Mouse (Mus musculus) heart, postnatal 4 days (tissue): Measurements from ENCODE around the gene Rbfox1. TPM values are rescaled to one million over a fixed set of nuclear protein-coding genes. Genes with fewer than 3 reads are reported as not detected.

Experiments
- DNase-seq: peaks from one replicate; pipeline ENCODE4 v3.0.0; 2021
- total RNA-seq, 2 experiments: library from RNA; stranded (reverse); gene quantifications; 2 replicates each; pipeline ENCODE4 v1.2.3; 2021

The Rbfox1 gene
- total RNA-seq, 2 experiments from 2014 or later = 22.3 to 24.5 TPM

- no peak for DNase-seq
Observed at GRCm38 (mm10) chr16:7263261-7263660, 1378.1 kb downstream of the Rbfox1 start.

GRCm38 (mm10) chr16:7265715-7266114 is 1380.6 kb downstream of the Rbfox1 start:
- no peak for DNase-seq

- no peak for DNase-seq
Observed at GRCm38 (mm10) chr16:7275501-7275900, 1390.3 kb downstream of the Rbfox1 start.

DNA sequence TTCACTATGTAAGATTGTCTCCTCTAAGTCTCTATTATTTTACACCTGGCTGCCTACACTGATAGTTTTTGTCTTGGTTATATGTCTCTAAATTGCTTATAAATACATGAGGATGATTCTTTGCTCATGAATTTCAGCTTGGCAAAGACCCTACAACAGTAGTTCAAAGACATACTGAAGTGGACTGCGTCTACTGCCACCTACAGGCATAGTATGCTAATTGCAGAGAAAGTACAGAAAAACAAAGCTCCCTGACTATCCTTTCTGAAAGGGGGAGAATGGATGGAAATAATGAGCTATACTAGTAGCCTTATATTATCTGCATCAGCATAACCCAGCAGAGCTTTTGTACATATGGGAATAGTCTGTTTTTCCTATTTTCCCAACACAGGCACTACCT is 1390.7 kb downstream of the Rbfox1 start:
- no peak for DNase-seq

DNA sequence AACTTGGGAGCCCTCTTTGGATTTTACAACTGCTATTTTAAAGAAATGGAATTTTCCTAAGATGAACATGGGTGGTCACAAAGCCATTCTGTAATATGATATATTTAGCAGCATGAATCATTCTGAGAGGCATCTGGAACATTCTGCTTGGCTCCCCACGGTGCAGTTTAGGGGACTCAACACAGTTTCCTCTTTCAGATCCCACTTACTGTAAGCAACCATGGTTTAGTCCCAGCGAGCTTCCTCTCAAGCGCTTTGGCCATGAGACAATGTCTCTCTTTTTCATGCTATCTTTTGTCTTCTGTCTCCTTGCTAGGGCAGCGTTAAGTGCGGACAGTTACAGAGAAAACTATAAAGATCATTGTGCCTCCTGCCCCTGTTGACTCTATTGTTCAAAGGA is 1394.4 kb downstream of the Rbfox1 start:
- DNase-seq = peak; percentile 49

DNA sequence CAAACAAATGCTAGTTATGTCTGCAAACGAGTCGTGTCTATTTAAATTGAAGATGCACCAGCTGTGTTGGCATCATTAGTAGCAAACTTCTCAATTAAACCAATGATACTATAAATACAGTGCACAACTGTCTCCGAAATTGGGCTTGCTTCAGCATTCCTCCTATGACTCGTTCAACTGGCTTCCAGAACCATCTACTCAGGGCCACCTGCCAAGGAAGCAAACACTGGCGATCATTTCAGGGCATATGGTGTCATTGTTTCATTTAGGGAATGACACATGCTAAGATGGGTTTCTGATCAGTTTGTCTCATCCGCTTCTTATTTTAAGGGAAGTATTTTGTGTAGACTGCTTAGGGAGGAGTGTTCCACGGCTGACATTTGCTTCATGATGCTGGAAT is 1397.1 kb downstream of the Rbfox1 start:
- peak; percentile 57 for DNase-seq

DNA sequence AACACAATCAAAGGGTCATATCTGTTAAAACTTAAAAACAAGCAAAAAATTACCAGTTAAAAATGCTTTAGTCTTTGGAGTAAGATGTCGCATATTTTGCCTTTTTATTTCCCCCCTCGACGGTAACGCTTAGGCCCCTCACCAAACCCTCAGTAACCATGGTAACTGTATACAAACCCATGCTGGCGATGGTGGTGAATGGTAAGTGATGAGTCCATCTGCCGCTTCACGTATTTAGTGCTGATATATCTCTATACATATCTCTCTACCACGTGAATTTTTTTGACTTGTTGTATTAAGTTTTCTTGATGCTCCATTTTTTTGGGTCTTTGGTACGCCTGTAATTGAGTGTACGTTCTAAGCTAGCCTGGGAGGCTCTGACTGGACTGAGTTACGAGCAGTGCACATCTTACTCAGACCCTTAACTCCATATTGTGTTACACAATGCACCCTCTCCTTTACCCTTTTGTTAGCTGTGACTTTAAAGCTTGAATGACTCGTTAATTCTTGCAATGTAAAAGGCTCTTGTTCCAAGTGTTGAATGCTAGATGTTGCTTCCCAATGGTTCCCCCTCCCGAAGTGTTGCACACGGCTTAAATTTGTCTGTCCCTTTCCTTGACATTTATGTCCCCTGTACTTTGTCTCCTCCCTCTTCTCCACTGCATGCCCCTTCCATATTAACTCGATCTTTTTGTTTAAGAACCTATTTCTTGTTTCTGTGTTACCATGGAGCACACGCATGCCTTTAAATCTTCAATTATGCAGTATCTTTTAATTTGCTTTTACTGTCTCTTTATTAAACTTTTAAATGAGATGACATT is 1408.0 kb downstream of the Rbfox1 start:
- no peak for DNase-seq

DNA sequence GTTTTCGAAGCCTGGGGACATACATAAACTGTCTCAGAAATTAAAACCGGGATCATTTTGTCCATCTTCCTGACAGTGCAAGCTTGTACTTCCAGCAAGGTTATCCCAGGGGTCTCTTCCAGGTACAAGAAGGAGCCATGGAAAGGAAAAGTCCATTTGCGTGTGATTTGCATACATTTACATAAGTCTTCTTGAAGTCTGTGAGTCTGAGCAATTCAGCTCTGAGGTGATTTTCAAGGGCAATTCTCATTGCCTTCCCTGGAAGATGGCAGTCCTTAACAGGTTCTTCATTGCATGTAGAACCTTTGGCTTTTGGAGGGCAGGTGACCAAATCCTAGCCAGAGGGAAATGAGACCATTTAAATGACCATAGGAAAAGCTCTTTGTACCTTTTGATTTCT is 1417.3 kb downstream of the Rbfox1 start:
- no peak for DNase-seq

DNA sequence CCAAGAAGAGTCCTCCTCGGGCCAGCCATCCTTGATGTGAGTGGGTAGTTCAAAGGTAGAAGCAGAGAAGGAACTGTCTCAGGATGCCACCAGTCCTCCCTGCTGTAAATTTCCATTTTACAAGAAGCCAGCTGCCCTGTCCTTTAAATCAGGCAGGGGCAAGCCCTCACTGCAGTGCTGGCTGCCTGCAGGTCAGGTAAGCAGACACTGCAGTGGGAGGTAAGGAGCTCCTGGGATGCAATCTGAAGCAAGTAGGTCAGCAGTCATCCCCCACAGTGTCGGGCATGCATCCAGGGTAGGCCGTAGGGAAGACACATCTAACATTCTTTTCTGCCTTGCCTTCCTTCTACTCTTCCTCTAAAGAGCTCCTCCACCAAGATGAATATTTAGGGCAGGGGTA is 1444.0 kb downstream of the Rbfox1 start:
- no peak for DNase-seq

DNA sequence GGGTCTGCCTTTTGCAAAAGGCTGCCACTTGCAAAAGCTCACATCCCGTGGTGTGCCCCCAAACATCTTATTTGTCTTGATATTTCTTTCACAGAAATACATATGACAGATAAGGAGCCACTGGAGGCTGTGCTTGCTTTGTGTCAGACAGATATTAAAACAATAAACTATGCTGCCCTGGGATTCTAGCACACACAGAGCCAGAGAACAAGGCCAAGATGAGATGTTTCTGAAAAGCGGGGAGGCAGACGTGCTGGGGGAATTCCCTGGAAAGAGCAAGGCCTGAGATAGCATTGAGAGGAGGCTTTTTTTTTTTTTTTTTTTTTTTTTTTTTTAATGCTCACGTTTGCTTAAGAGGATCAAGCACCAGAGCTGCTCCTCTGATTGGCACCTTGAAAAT is 1456.0 kb downstream of the Rbfox1 start:
- DNase-seq = no peak

- no peak for DNase-seq
Observed at GRCm38 (mm10) chr16:7345298-7345697, 1460.1 kb downstream of the Rbfox1 start.

- no peak for DNase-seq
Observed at GRCm38 (mm10) chr16:7346001-7346625, 1461.0 kb downstream of the Rbfox1 start.

DNA sequence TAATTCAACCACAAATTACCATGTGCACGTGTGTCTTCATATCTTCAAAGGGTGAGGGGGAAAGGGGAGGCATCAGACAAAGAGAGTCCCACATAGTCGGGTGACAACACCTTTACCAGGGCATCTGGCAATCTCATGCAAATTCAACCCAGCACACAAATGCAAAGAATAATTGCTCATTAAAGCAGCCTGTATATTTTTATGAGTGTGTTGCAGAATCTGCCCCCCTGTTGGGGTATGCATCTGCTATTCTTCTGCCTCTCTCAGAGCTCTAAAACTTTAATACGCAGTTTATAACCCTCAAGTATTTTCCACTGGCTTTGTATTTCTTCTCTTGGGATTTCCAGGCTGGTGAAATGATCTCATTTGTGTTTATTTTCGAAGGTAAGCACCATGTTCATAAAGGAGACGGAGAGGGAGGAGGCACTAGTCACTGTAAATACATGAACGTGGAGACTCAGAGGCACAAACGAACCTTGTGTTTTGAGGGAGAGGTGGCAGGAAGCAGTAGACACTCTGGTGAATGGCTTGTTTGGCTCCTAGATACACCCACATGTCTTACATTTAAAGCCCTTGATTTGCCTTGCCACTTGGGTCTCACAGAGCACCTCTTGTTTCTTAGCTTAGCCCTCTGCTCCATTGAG is 1462.5 kb downstream of the Rbfox1 start:
- DNase-seq = no peak

GRCm38 (mm10) chr16:7352808-7353207 is 1467.7 kb downstream of the Rbfox1 start:
- DNase-seq = no peak

- no peak for DNase-seq
Observed at GRCm38 (mm10) chr16:7354116-7354515, 1469.0 kb downstream of the Rbfox1 start.

DNA sequence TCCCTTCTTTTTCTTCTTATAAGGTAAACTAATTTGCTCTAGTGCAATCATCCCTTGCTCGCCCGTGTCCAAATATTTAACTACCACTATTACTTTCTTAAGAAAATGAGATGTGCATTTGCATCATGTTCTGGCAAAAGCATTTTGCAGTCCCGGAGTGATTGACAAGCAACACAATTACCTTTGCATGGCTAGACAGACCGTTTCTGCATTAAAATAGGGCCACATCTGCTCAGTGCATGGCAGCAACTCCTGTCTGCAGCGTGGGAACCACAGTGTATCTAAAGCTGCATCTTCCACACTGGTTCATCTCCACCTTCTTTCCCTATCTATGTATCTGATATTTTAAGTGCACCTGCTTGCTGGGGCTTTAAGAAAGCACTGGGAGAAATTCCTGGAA is 1473.9 kb downstream of the Rbfox1 start:
- no peak for DNase-seq

- no peak for DNase-seq
Observed at GRCm38 (mm10) chr16:7360706-7361105, 1475.6 kb downstream of the Rbfox1 start.

DNA sequence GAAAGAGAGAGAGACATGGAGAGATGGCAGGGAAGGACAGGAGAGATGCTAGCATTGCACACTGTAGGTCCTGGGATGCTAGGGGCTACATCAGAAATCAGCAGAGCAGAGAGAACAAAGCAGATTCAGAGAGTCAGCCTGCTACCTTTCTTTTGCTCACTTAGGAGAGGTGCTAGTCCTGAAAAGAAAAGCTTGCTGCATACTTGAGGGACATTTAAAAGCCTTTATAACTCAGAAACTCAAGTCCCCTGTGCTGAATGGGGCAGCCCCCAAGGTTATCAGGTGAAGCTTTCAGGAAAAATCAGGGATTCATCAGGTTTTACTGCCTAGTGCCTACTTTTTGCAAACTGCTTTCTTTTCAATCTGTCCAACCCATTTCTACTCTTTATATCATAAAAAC is 1480.7 kb downstream of the Rbfox1 start:
- no peak for DNase-seq

DNA sequence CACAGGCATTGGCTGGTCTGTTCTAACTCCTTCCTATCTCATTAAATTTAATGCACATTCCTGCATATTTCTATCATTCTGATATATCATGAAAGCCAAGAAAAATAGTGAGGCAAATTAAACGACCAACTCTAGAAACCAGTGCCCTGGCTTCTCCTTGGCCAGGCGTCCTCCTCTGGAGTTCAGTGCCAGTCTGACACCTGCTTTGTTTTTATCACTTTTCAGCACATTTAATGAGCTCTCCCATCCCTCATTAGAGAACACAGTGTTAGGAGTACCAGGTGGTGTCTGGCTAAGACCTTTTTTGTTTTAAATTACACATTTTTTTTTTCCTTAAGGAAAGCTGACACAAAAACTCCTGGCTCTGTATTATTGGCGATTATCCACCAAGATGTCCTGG is 1489.0 kb downstream of the Rbfox1 start:
- DNase-seq = no peak

- no peak for DNase-seq
Observed at GRCm38 (mm10) chr16:7374674-7375073, 1489.5 kb downstream of the Rbfox1 start.

DNA sequence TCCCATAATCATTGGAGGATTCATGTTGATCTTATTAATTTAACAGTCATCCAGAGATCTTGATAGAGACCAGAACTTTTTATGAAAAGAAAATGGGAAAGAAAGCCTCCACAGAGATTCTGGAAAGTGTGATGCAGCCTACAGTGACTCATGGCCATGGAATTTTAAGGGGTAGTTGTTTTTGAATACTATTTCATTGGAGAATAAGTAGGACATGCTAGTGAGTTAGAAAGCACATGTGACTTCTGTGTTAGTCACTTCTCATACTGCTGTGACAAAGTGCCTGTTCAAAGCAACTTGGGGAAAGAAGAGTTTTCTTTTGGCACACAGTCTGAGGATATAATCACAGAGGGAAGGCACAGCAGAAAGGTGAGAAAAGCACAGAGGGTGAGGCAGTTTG is 1510.9 kb downstream of the Rbfox1 start:
- no peak for DNase-seq

GRCm38 (mm10) chr16:7404766-7405492 is 1519.8 kb downstream of the Rbfox1 start:
- no peak for DNase-seq
